Mouse (Mus musculus): ENCODE data around the gene Lrrc38.

- TF ChIP-seq KAT2A (conservative IDR thresholded peaks at IDR 0.05; ENCODE audit: low read depth, low read length) (no peak), MAZ (IDR thresholded peaks at IDR 0.05; ENCODE audit: low read depth, low read length) (no peak), CHD1 (IDR thresholded peaks at IDR 0.05; ENCODE audit: low read depth, low read length) (no peak), MAX (IDR thresholded peaks at IDR 0.05; ENCODE audit: low read length) (no peak), POLR2A (IDR thresholded peaks at IDR 0.05; ENCODE audit: control insufficient read depth in 1 of 2, insufficient read depth in 1 of 2, low read depth in 1 of 2, low read length in 2 of 2, poor library complexity in 1 of 2) (no peak), MEF2A (IDR thresholded peaks at IDR 0.05; ENCODE audit: extremely low read depth, insufficient replicate concordance, low read depth, low read length, poor library complexity, severe bottlenecking) (no peak), MXI1 (IDR thresholded peaks at IDR 0.05; ENCODE audit: low read depth, low read length) (no peak), GATA1 (IDR thresholded peaks at IDR 0.05; ENCODE audit: low read depth, low read length) (no peak), CTCF (IDR thresholded peaks at IDR 0.05 in 2 of 3, conservative IDR thresholded peaks at IDR 0.05 in 1 of 3; ENCODE audit: control insufficient read depth in 1 of 3, insufficient read depth in 1 of 3, low read depth in 2 of 3, low read length in 3 of 3, poor library complexity in 1 of 3, severe bottlenecking in 1 of 3) (no peak), USF1 (IDR thresholded peaks at IDR 0.05; ENCODE audit: low read depth, low read length) (no peak), POLR2AphosphoS2 (IDR thresholded peaks at IDR 0.05; ENCODE audit: low read length) (no peak), GABPA (IDR thresholded peaks at IDR 0.05; ENCODE audit: low read depth, low read length) (no peak), MAFK (IDR thresholded peaks at IDR 0.05; ENCODE audit: borderline replicate concordance, low read depth, low read length) (no peak), CHD2 (IDR thresholded peaks at IDR 0.05; ENCODE audit: low read length) (no peak)
Observed at GRCm38 (mm10) chr4:143324925-143325624, 24.5 kb upstream of the Lrrc38 start.

All from MEL (cell line).